Mouse (Mus musculus): ENCODE data around the gene Arih1. TPM values are rescaled to one million over a fixed set of nuclear protein-coding genes. Genes with fewer than 3 reads are reported as not detected.

Arih1 gene
- total and polyA plus RNA-seq, 2 experiments from 2014 or later, result 7.8 to 70.4 TPM

GRCm38 (mm10) chr9:59431626-59432025 is 54.8 kb downstream of the Arih1 start:
- no peaks in the 10 kb centered on the region for H3K9me3 ChIP-seq (replicated peaks; ENCODE audit: control insufficient read depth, low read length)
- H3K36me3 ChIP-seq (replicated peaks; ENCODE audit: control insufficient read depth, insufficient read depth, low read length), result peaks cover 22% of the 10 kb centered on the region
- 95% methylated on average over 2 of the region's 2 CpGs for WGBS
- ATAC-seq (ENCODE audit: insufficient read depth, low read depth) (no peak), DNase-seq (ENCODE audit: low spot score) (no peak)
- no peak overlapping the region for H3K4me3 ChIP-seq (ENCODE audit: low read depth, low read length)
- no peak overlapping the region for H3K27ac ChIP-seq (ENCODE audit: low read depth)
- no peak overlapping the region for H3K4me2 ChIP-seq (ENCODE audit: low read depth, low read length)
- H3K9ac ChIP-seq (replicated peaks; ENCODE audit: low read depth, low read length), result no peak overlapping the region
- TF ChIP-seq EP300 (IDR thresholded peaks at IDR 0.05; ENCODE audit: low read depth) (no peak), CTCF (IDR thresholded peaks at IDR 0.05; ENCODE audit: low read depth) (no peak)
- peaks cover 7% of the 10 kb centered on the region for H3K4me1 ChIP-seq (ENCODE audit: control insufficient read depth, insufficient read depth)
- no peaks in the 10 kb centered on the region for H3K27me3 ChIP-seq (ENCODE audit: control insufficient read depth, insufficient read depth, low read length)

- TF ChIP-seq CTCF (IDR thresholded peaks at IDR 0.05; ENCODE audit: low read depth) (no peak), EP300 (IDR thresholded peaks at IDR 0.05; ENCODE audit: low read depth) (no peak)
- WGBS, result 82% methylated on average over 6 of the region's 6 CpGs
Observed at GRCm38 (mm10) chr9:59420487-59420886, 65.9 kb downstream of the Arih1 start.

GRCm38 (mm10) chr9:59407271-59407670 is 79.1 kb downstream of the Arih1 start:
- no peak overlapping the region for H3K27ac ChIP-seq (ENCODE audit: low read depth)
- DNase-seq (ENCODE audit: low spot score) (no peak), ATAC-seq (ENCODE audit: insufficient read depth, low read depth) (no peak)
- H3K36me3 ChIP-seq (replicated peaks; ENCODE audit: control insufficient read depth, insufficient read depth, low read length), result peaks cover 64% of the 10 kb centered on the region
- H3K4me2 ChIP-seq (ENCODE audit: low read depth, low read length), result no peak overlapping the region
- WGBS, result 97% methylated on average over 1 of the region's 1 CpGs
- no peaks in the 10 kb centered on the region for H3K9me3 ChIP-seq (replicated peaks; ENCODE audit: control insufficient read depth, low read length)
- H3K4me3 ChIP-seq (ENCODE audit: low read depth, low read length), result no peak overlapping the region
- no peaks in the 10 kb centered on the region for H3K27me3 ChIP-seq (ENCODE audit: control insufficient read depth, insufficient read depth, low read length)
- TF ChIP-seq EP300 (IDR thresholded peaks at IDR 0.05; ENCODE audit: low read depth) (no peak), CTCF (IDR thresholded peaks at IDR 0.05; ENCODE audit: low read depth) (no peak)
- no peaks in the 10 kb centered on the region for H3K4me1 ChIP-seq (ENCODE audit: control insufficient read depth, insufficient read depth)
- no peak overlapping the region for H3K9ac ChIP-seq (replicated peaks; ENCODE audit: low read depth, low read length)

More at GRCm38 (mm10) chr9:59420487-59420886, 65.9 kb downstream of the Arih1 start:
- 0 out of 2 replicates have a peak, but pooled peaks cover 5% of the 10 kb centered on the region for H3K36me3 ChIP-seq (replicated peaks; ENCODE audit: control insufficient read depth, insufficient read depth, low read length)
- no peak overlapping the region for H3K4me3 ChIP-seq (ENCODE audit: low read depth, low read length)
- no peaks in the 10 kb centered on the region for H3K9me3 ChIP-seq (replicated peaks; ENCODE audit: control insufficient read depth, low read length)
- H3K9ac ChIP-seq (replicated peaks; ENCODE audit: low read depth, low read length), result no peak overlapping the region
- H3K27me3 ChIP-seq (ENCODE audit: control insufficient read depth, insufficient read depth, low read length), result no peaks in the 10 kb centered on the region
- no peak for ATAC-seq (ENCODE audit: insufficient read depth, low read depth)
- no peaks in the 10 kb centered on the region for H3K4me1 ChIP-seq (ENCODE audit: control insufficient read depth, insufficient read depth)
- no peak overlapping the region for H3K4me2 ChIP-seq (ENCODE audit: low read depth, low read length)
- no peak for DNase-seq (ENCODE audit: low spot score)
- no peak overlapping the region for H3K27ac ChIP-seq (ENCODE audit: low read depth)

- TF ChIP-seq EP300 (IDR thresholded peaks at IDR 0.05; ENCODE audit: low read depth) (no peak), CTCF (IDR thresholded peaks at IDR 0.05; ENCODE audit: low read depth) (no peak)
- Histone ChIP-seq H3K9me3 (replicated peaks; ENCODE audit: control insufficient read depth, low read length) (no peaks in the 10 kb centered on the region), H3K4me2 (ENCODE audit: low read depth, low read length) (no peak overlapping the region), H3K9ac (replicated peaks; ENCODE audit: low read depth, low read length) (no peak overlapping the region), H3K27ac (ENCODE audit: low read depth) (no peak overlapping the region), H3K4me3 (ENCODE audit: low read depth, low read length) (no peak overlapping the region), H3K27me3 (ENCODE audit: control insufficient read depth, insufficient read depth, low read length) (no peaks in the 10 kb centered on the region), H3K4me1 (ENCODE audit: control insufficient read depth, insufficient read depth) (no peaks in the 10 kb centered on the region), H3K36me3 (replicated peaks; ENCODE audit: control insufficient read depth, insufficient read depth, low read length) (peaks cover 39% of the 10 kb centered on the region)
- DNase-seq (ENCODE audit: low spot score) (no peak), ATAC-seq (ENCODE audit: insufficient read depth, low read depth) (no peak)
- 86% methylated on average over 4 of the region's 4 CpGs for WGBS
Observed at GRCm38 (mm10) chr9:59389086-59389485, 97.3 kb downstream of the Arih1 start.

GRCm38 (mm10) chr9:59388311-59388710 is 98.1 kb downstream of the Arih1 start:
- H3K4me2 ChIP-seq (ENCODE audit: low read depth, low read length), result no peak overlapping the region
- H3K4me3 ChIP-seq (ENCODE audit: low read depth, low read length), result no peak overlapping the region
- H3K36me3 ChIP-seq (replicated peaks; ENCODE audit: control insufficient read depth, insufficient read depth, low read length), result peaks cover 32% of the 10 kb centered on the region
- TF ChIP-seq EP300 (IDR thresholded peaks at IDR 0.05; ENCODE audit: low read depth) (no peak), CTCF (IDR thresholded peaks at IDR 0.05; ENCODE audit: low read depth) (no peak)
- no peaks in the 10 kb centered on the region for H3K9me3 ChIP-seq (replicated peaks; ENCODE audit: control insufficient read depth, low read length)
- no peak overlapping the region for H3K9ac ChIP-seq (replicated peaks; ENCODE audit: low read depth, low read length)
- WGBS, result 72% methylated on average over 1 of the region's 1 CpGs
- no peaks in the 10 kb centered on the region for H3K4me1 ChIP-seq (ENCODE audit: control insufficient read depth, insufficient read depth)
- no peak overlapping the region for H3K27ac ChIP-seq (ENCODE audit: low read depth)
- DNase-seq (ENCODE audit: low spot score), result no peak
- no peak for ATAC-seq (ENCODE audit: insufficient read depth, low read depth)
- no peaks in the 10 kb centered on the region for H3K27me3 ChIP-seq (ENCODE audit: control insufficient read depth, insufficient read depth, low read length)

GRCm38 (mm10) chr9:59387461-59387860 is 99.0 kb downstream of the Arih1 start:
- Histone ChIP-seq H3K9ac (replicated peaks; ENCODE audit: low read depth, low read length) (no peak overlapping the region), H3K27ac (ENCODE audit: low read depth) (no peak overlapping the region), H3K36me3 (replicated peaks; ENCODE audit: control insufficient read depth, insufficient read depth, low read length) (peaks cover 23% of the 10 kb centered on the region), H3K4me3 (ENCODE audit: low read depth, low read length) (no peak overlapping the region), H3K4me1 (ENCODE audit: control insufficient read depth, insufficient read depth) (no peaks in the 10 kb centered on the region), H3K27me3 (ENCODE audit: control insufficient read depth, insufficient read depth, low read length) (no peaks in the 10 kb centered on the region), H3K4me2 (ENCODE audit: low read depth, low read length) (no peak overlapping the region), H3K9me3 (replicated peaks; ENCODE audit: control insufficient read depth, low read length) (no peaks in the 10 kb centered on the region)
- ATAC-seq (ENCODE audit: insufficient read depth, low read depth), result no peak
- no peak for DNase-seq (ENCODE audit: low spot score)
- WGBS, result 56% methylated on average over 3 of the region's 3 CpGs
- TF ChIP-seq EP300 (IDR thresholded peaks at IDR 0.05; ENCODE audit: low read depth) (no peak), CTCF (IDR thresholded peaks at IDR 0.05; ENCODE audit: low read depth) (no peak)
